Mouse (Mus musculus) testis, postnatal 14 days (tissue): ENCODE data around the gene Wdr77.
"Not testable (repeated sequence)": the region's sequence is repeated elsewhere in the genome, so short reads cannot be mapped to it uniquely, and the experiment has no call there.

Source experiments
- DNase-seq: peaks from one replicate; pipeline ENCODE4 v3.0.0; 2021; ENCODE audit warnings: low spot score

The Wdr77 gene

GRCm38 (mm10) chr3:105951348-105951747, 7.8 kb upstream of the Wdr77 start:
- no peak for DNase-seq

GRCm38 (mm10) chr3:105957235-105957634, 1.9 kb upstream of the Wdr77 start:
- no peak for DNase-seq

DNA sequence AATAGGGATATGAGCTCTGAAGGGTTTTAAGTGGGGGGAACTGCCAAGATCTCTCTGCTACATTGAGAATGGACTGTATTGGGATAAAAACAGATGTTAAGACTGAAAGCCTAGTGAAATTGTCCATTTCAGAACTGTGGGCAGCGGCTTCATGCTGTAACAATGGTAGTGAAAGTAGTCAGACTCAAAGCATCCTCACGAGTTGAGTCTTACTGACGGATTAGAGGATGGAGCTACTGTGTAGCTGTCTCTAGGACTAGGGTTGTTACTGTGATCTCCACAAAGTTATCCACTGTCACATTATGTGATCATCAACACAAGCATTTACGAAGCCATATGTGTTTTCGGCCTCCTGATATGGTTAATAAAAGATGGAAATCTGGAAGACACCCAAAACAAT, 965 bp upstream of the Wdr77 start:
- no peak for DNase-seq

GRCm38 (mm10) chr3:105959585-105959984, 416 bp downstream of the Wdr77 start:
- DNase-seq, result no peak

- no peak for DNase-seq
Measured at GRCm38 (mm10) chr3:105959999-105960398, 830 bp downstream of the Wdr77 start, which contains the start of gene Atp5f1. Gene Atp5f1, minus strand, starts transcription at chr3:105960099.

DNA sequence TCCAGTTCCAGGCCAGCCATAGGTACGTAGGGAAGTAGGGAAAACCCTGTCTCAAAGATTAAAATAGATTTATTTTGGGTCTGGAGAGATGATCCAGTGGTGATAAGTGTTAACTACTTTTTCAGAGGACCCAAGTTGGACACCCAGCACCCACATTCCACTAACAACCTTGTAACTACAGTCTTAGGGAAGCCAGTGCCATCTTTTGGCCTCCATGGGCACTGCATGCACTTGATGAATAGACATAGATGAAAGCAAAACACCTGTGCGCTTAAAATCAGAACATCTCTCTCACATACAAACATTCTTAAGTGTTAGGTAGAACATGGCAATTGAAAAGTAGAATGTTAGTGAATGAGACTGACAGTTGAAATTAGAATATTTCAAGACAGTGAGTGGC, 1.5 kb downstream of the Wdr77 start:
- no peak for DNase-seq

DNA sequence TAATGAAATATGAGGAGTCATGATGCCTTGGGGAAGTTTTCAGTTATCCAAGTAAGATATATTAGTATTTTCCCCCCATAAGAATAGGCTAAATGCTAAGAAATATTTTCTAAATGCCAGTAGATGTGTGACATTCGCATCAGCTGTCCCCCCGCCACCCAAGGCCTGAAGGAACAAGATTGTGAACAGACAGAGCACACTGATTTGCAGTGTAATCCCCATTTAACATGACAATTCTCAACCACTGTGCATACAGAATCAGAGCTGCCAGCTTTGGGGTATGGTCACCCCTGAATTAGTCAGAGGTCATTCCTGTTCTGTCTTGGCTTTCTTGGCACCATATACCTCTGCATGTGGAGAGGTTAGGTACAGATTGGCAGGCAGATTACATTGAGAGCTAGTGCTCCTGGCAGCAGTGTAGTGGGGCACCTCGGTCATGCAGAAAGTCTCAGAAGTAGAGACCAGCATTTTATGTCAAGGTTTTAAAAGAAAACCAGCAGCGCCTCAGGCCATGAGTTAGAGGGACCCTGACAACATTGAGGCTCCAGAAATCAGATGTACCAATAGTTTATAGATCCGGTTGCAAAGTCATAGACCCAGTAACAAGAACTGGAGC, 12.8 kb downstream of the Wdr77 start:
- DNase-seq, result no peak

DNA sequence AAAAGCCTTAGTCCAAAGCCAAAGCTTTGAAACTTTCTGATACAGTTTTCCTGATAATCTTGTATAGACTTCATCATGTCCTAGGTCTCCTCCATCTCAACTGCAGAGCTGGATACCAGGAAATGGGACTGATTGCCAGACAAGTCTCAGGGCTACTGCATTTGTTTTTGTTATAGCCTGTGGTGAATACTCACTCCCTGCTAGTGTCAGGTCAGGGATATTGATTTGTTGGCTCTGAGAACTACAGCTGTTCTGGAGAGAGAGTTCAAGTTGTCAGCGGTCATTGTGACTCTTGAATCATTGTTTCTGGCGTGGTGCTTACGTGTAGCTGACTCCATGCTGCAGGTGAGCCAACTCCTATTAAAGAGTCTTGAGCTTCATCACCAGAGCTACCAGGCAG, 14.2 kb downstream of the Wdr77 start, which contains the start of gene Ovgp1:
Ovgp1 (plus strand) TSS at position 301 of the 400 bp plus-strand sequence.
- no peak for DNase-seq

DNA sequence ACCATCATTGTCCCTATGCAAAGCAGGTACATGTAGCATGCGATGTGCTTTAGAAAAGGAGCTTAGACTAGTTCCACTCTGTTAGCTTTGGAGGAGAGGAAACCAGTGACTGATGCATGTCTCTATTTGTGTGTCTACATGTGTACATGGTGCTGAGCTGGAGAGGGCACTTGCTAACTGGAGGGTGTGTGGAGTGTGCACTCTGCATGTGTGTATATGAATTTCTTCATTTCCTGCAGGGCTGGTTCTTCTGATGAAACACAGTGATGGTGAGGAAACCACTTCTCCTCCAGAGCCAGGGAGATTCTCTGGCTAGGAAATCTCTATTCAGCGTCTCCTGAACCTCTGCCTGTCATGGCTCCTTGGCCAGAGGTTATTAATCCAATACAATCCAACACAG, 15.0 kb downstream of the Wdr77 start:
- no peak for DNase-seq

GRCm38 (mm10) chr3:105989611-105990010, 30.4 kb downstream of the Wdr77 start:
- DNase-seq, result not testable (repeated sequence)

GRCm38 (mm10) chr3:105991653-105992283, 32.6 kb downstream of the Wdr77 start:
- DNase-seq, result no peak

DNA sequence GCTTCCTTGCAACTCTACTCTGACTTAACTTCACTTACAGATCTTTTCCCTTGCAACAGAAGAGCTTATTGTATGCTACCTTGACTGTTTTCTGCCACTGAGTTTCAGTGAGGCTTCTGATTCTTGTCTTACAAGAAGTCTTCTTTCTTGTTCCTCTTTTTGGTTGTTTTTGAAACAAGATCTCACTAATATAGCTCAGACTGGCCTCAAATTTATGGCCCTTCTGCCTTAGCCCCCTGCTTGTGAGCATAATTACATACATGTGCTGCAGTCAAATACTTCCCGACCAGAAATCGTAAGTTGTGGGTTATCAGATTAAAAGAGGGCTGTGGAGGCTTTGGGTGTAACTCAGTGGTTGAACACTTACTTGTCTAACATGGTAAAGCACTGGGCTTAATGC, 35.6 kb downstream of the Wdr77 start:
- no peak for DNase-seq

GRCm38 (mm10) chr3:106000707-106001375, 41.7 kb downstream of the Wdr77 start:
- DNase-seq, result no peak

DNA sequence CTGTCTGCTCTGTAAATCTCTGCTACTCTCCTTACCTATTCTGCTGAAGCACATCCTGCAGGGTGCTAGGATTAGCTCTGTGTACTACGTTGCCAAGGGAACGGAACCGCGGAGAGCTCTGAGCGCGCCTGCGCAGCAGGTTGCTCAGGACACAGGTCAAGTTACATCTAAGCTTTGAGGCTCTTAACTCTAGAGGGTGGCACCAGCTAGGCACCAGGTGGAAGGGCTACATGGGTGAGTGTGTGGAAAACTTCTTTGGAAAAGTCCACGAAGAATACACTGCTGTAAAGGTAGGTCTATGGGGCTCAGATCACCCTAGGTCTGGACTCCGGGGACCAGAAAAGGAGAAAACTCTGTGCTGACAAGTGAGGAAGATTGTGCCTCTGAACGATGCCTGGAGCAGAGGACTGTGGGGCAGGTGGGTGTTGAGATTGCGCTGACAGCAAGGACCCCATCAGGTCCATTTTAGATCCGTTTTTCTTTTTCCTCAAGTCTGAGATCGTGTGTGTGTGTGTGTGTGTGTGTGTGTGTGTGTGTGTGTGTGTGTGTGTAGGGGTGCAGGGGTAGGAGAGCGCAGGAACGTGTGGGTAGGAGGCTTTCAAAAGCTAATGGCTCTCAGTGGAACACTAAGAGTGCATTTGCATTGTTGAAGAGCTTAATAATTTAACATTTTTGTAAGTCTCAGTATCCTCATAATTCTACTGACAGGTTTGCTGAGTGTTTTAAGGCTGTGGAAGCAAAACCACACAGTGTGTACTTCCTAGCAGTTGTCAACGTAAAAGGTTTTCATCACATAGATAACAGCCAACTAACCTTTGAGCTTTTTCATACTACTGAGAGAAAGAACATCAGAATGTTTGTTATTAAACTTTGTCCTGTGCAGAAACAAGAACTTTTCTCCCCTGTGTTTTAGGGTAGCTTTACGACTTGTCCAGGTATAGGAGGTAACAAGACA, 42.5 kb downstream of the Wdr77 start:
- DNase-seq, result peak; percentile 33

- DNase-seq, result not testable (repeated sequence)
Measured at GRCm38 (mm10) chr3:106003360-106003759, 44.2 kb downstream of the Wdr77 start.

DNA sequence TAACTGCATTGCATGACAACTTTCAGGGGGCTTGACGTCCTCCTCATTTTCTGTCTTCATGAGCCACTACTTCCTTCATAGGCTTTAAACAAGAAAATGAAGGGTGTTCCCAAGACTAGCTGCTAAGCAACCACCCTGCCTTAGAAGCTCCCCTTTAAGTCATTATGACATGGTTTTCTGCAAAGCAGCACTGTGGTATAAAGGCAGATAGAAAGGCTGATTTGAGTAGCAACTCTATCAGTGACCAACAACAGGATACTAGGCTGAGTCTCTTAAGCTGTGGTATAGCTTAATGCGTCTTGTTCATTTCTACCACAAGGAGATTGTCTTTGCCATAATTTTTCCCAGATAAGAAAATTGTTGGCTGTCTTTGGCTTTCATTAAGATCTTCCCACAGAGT, 55.4 kb downstream of the Wdr77 start, which contains the start of gene Pifo:
Pifo (minus strand) TSS at position 101 of the 400 bp plus-strand sequence.
- no peak for DNase-seq
